Mouse (Mus musculus): Measurements from ENCODE around the gene Fam189a1. TPM values are rescaled to one million over a fixed set of nuclear protein-coding genes. Genes with fewer than 3 reads are reported as not detected.
A peak's percentile ranks its signal among the peaks of the same experiment; 100 is the strongest.

Gene Fam189a1
- polyA plus RNA-seq, 1 experiment, result 3.5 TPM

DNA sequence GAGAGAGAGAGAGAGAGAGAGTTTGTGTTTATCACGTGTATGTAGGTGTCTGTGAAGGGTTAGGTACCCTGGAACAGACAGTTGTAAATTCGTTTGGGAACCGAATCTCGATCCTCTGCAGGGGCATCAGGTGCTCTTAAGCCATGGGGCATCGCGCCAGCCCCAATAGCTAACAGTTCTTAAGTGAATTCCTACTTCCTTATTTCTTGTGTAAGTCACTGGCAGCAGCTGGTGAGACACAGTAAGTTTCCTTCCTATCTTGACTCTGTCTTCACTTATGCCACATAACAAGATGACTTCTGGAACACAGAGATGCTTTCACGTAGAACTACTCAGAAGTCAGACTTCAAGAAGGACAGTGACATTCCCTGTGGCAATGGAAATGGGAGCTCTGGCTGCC is 275.0 kb downstream of the Fam189a1 start:
- DNase-seq (ENCODE audit: low read depth), result no peak

GRCm38 (mm10) chr7:64880415-64880814 is 276.0 kb downstream of the Fam189a1 start:
- no peak for DNase-seq (ENCODE audit: low read depth)

DNA sequence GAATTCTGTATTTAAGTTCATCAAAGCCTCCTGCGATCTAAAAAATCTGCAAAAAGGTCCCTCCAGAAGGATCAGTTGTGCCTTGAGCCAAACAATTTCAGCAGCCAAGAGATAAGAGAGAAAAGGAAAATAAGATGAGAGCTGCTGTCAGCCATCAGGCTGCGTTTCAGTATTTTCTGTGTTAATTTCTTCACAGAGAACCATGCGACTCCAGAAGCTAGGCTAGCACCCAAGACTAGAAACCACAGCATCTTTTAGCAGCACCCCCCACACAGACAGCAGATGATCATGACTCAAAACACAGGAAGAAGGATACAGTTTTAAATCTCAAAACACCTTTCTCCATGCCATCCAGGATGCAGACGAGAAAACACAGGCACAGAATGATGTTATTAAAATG is 281.4 kb downstream of the Fam189a1 start:
- DNase-seq (ENCODE audit: low read depth), result no peak

- DNase-seq (ENCODE audit: low read depth), result no peak
Observed at GRCm38 (mm10) chr7:64873266-64873665, 283.1 kb downstream of the Fam189a1 start.

DNA sequence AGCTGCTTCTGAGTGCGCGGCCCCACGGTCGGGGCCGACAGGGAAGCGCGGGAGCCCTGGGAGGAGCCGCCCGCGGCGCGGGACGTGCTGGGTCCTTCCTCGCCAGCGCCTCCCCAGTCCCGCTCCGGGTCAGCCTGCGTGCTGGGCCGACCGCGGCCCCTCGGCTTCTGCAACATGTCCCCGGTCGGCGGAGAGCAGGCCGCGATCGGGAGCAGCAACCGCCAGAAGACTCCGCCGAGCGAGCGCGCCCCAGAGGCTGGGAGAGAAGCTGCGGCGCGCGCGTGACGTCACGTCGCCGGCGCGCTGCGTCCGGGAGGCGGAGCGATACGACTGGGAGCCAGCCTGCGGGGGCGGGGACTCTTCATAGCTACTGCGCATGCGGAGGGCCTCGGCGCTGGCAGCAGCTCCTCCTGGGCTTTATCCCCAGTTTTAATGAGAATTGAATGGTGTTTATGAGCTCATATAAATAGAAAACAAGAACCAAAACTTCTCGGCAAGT is 283.6 kb downstream of the Fam189a1 start, which contains the start of gene Nsmce3:
Nsmce3 (minus strand) TSS at position 255 of the 499 bp plus-strand sequence.
- peak; percentile 40 for DNase-seq (ENCODE audit: low read depth)

DNA sequence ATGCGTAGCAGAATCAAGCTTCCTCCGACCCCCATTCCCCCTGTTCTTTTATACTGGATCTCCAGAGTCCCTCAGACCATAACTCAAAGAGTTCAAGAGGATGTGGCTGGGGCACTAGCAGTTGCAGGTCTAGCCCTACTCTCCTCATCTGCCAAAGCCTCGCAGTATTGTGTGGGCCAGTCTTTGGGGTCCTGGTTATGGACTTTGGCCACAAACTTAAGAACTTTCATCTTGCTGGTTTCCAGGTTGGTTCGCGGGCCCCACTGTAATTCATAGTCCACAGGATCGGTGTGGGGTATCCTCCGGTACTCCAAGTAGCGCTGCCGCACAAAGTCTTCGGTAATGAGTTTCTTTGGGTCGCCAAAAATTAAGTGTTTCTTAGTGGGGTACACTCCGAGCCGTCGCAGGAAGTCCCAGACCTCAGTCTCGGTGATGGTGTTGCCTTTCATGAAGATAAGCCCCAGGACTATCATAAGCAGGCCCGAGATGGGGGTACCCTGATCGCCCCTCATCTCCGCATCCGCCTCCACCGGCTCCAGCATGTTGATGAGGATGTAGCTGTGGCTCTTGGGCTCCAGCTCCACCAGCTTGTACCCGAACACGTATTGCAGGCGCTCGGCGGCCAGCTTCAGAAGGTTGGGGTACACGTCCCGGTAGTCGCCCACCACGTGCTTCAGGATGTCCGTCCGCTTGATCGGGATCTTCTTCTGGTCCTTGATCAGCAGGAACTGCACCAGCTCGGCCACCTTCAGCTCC is 284.2 kb downstream of the Fam189a1 start:
- no peak for DNase-seq (ENCODE audit: low read depth)

- DNase-seq (ENCODE audit: low read depth), result no peak
Observed at GRCm38 (mm10) chr7:64869549-64870065, 286.8 kb downstream of the Fam189a1 start.

DNA sequence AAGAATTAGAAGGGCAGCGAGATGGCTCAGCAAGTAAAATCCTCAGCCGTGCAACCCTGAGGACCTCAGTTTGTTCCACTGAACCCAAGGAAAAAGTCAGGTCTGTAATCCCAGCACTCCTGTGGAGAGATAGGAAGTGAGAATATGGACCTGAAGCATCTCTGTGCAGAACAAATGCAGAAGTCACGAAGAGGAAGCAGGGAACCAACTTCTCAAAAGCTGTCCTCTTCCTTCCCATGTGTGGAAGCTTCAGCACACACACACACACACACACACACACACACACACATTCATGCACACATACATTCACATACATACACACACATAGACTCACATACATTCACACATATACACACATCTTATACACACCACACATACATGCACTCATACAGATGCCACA is 292.8 kb downstream of the Fam189a1 start:
- no peak for DNase-seq (ENCODE audit: low read depth)

DNA sequence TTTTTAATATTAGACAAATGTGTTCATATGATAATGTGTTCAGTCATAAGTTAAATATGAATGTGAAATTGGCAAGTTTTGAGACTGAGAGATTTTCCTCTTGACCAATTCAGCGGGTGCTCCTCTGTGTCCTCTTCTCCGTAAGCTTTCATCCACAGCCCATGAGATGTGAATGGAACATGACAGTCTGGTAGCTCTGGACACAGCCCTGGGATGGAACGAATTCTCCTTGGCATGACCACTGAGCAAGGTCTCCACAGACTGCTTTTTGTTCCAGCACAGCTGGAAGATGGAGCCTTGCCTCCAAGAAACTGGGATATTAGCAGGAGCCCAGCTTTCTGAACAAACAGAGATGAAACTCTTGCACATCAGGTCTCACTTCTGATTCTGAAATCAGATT is 293.4 kb downstream of the Fam189a1 start:
- no peak for DNase-seq (ENCODE audit: low read depth)

DNA sequence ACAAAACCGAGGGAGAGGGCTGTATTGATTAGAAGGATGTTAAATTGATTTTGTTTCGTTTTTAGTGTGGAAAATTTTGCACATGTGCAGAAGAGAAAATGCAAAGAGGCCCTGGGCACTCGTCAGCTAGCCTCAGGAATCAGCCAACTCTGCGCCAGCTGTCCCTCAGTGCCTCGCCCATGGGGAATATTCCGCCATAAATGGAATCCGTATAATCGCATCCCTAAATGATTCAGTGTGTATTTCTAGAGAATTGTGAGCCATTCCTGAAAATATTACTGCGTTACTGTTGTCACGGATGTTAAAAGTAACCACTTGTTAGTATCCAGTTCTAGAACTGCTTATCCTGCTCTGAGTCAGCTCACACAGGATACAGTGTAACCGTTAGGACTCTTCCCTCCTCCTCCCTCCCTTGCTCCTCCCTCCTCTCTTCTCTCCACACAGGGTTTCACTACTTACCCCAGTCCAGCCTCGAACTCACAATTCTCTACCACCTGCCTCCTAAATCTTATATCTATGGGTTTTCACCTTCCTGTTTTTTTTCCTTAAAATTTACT is 299.8 kb downstream of the Fam189a1 start:
- no peak for DNase-seq (ENCODE audit: low read depth)

DNA sequence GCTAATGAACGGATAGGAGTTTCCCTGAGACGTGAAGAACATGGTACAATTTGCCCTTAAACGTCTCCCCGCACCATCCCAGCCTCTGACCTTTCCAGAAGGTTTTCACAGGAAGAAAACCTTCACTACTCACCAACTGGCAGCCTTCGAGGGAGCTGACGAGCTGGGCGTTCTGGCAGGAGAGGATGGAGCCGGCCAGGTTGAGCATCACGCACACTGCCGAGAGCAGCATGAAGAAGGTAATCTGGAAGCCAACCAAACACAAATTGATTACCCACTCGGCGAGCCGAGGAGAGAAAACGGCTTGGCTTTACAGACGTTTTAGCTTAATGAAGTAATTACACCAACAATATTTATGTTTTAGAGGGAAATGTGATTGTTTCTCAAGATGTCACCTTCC is 300.4 kb downstream of the Fam189a1 start:
- no peak for DNase-seq (ENCODE audit: low read depth)

DNA sequence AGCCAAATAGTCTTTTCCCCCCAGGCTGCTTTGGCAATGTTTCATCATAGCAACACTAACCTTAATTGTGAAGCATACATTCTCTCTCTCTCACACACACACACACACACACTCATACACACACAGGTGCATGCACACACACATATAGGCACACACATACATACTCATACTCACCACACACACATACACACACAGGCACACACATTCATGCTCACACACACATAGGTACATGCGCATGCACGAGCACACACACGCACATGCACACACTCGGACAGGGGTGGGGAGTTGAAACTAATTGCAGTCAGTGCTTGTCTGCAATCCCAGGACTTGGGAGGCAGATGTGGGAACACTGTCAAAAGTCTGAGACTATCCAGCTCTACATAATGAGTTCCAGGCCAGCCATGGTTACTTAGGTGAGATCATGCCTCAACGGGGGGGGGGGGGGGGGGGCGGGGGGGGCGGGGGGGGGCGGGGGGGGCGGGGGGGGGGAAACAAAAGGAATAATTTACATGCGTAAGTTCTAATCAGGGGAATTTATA is 300.9 kb downstream of the Fam189a1 start:
- no peak for DNase-seq (ENCODE audit: low read depth)

DNA sequence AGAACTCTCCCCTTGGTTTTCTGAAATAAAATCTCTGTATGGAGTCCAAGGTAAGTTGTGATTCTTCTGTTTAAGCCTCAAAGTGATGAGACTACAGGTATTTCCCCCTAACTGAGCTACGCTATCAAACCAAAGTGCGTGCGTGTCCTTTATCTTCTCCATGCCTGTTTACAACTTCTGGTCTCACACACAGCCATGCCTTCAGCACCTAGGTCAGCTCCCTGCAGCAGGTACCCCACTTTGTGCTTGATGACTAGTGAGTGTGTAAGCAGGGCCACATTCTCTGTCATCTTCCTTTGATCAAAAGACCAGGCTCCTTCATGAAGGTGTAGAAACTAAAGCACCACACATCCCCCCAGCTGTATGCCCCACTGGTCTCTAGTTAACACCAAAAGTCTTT is 305.6 kb downstream of the Fam189a1 start:
- DNase-seq (ENCODE audit: low read depth), result no peak

- DNase-seq (ENCODE audit: low read depth), result no peak
Observed at GRCm38 (mm10) chr7:64847366-64847899, 308.9 kb downstream of the Fam189a1 start.

DNA sequence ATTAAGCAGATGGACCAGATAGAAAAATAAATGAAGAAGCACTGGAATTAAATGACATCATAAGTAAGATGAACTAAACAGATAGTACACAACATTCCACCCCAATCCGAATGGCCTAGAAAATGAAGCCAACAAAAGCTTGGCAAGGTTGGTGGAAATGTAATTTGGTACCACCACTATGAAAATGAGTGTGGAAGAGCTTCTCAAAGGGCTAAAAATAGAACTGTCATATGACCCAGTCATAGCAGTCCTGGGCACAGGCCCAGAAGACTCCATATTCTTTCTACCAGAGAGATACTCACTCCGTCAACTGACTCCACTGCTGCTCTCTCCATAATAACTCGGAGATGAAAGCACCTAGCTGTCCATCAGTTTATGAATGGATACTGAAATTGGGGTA is 310.3 kb downstream of the Fam189a1 start:
- DNase-seq (ENCODE audit: low read depth), result no peak

DNA sequence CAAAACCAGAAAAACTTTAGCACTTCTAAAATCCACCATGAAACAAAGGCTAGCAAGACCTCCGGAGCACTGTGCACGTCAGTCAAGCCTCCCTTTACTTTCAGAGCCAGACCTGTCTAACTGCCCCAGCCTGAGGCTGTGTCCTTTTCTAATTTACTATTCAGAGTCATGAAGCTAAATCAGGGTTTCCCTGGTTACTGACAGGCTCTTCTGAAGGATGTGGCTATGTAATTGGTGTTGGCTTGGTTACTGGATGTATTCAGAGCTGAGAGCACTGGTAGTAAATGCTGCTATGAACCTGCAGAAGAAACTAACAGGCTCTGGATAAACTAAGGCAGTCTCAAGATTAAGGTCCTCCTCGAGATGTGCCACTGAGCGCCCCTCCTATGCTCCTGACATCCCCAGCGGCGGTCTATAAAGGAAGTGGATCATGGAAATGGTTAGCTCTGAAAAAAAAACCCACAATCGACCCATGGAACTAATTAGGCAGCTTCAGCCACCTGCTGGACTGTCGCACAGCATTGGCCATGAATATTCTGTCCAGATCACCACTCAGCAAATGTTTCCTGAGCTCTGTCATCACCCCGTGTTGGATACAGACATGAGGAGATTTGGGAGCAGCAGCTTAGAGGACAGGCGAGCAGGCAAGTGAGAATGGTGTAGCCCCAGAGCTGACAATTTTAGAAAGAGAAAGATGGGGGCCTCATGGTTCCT is 315.3 kb downstream of the Fam189a1 start:
- DNase-seq (ENCODE audit: low read depth), result no peak

GRCm38 (mm10) chr7:64840576-64840895 is 315.8 kb downstream of the Fam189a1 start:
- no peak for DNase-seq (ENCODE audit: low read depth)

DNA sequence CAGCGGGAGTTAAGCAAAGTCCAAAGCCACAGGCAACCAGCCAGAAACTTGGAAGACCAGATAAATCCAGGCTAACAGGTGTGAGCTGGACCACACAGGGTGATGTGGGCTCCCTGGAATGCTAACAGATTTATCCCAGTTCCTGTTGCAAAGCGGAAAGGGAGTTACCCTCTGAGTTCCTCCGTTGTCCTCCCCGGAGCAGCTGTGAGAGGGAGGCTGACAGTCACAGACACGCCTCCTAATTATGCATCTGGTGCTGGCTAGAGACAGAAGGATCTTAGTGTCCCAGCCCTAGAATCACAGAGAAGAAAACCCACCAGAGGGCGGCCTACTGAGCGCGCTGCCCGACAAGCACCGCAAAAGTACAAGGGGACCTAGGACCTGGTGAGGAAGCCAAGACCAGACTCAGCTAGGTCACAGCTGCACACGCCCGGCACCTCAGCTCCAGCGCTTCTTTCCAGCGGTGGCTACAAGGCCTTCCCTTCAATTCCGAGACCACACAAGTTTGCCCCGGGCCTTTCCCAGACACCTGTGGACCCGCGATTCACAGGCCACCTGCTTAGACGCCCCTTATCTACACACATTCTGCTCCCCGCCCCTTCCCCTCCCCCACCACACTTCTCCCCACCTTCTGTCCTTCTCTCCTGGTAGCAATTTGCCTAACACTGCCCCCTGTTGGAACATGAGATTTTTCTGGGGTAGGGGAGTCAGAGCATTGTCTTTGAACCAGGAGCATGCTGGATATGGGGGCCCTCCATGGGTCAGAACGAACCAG is 316.4 kb downstream of the Fam189a1 start:
- DNase-seq (ENCODE audit: low read depth), result no peak

DNA sequence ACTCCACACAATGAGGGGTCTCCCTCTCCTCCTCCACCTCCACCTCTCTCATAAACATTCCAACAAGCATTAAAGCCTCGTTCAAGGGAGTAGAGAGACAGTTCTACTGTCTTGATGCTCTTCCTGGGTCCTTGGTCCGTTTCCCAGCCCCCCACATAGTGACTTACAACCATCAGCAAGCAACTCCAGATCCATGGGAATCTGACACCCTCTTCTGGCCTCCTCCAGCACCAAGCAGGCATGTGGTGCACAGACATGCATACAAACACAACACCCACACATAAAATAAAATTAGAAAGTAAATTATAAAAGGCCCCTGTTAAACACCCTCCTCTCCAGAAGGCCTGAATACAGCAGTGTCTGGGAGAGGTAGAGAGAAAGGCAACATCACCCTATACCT is 317.1 kb downstream of the Fam189a1 start:
- no peak for DNase-seq (ENCODE audit: low read depth)

DNA sequence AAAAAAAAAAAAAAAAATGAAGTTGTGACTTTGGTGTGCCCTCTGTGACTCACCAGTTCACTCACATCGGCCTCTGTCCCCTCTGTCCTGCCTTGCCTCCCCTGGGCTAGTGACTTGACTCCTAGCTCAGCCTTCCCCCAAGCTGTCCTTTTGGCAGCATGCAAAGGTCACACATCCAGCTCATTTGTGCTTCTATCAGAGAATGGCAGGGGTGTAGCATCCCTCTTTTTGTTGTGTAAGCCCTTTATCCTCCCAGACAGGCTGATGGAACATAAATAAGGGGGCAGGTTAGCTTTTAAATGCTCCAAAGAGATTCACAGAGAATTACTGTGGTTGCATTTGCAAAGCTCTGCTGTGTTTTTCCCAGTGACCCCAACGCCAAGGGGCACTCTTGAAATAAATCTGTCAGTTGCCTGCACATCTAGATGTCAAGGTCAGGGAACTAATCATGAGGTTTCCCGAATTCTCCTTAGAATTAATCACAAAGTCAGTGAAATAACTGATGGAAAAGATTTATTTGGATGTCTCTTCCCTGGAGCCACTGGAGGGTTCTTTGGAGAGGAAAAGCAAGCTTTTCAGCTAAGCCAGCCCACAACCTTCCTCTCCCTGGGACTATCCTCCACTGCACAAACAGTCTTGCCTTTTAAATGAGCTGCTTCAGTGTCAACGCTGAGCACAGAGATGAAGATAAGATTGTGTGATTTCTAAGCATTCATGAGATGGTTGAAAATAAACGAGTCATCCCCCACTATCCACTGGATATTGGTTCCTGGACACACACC is 326.0 kb downstream of the Fam189a1 start:
- DNase-seq (ENCODE audit: low read depth), result no peak

GRCm38 (mm10) chr7:64821081-64821480 is 335.3 kb downstream of the Fam189a1 start:
- no peak for DNase-seq (ENCODE audit: low read depth)
